Mouse (Mus musculus) forebrain, embryonic 15.5 days (tissue): ENCODE data around the gene Gm1043. TPM values are rescaled to one million over a fixed set of nuclear protein-coding genes. Genes with fewer than 3 reads are reported as not detected.

Experiments
- ATAC-seq: fragments of 200-750 bp; cut with Nextera tagmentation; replicated peaks from 2 replicates; pipeline ENCODE4 v1.8.0; 2017; ENCODE audit warnings: mild to moderate bottlenecking, moderate TSS enrichment, moderate library complexity
- H3K27ac ChIP-seq: fragments of 300-500 bp; sonication (generic); replicated peaks from 2 replicates; pipeline ENCODE4 v1.5.1; 2015; ENCODE audit warnings: mild to moderate bottlenecking, inconsistent platforms
- H3K27me3 ChIP-seq: fragments of 300-500 bp; sonication (generic); 2 replicates; pipeline ENCODE4 v1.6.1; 2015; ENCODE audit warnings: inconsistent platforms
- H3K36me3 ChIP-seq: fragments of 300-500 bp; sonication (generic); 2 replicates; pipeline ENCODE4 v1.6.1; 2015; ENCODE audit warnings: mild to moderate bottlenecking, inconsistent platforms
- H3K4me1 ChIP-seq: fragments of 300-500 bp; sonication (generic); 2 replicates; pipeline ENCODE4 v1.6.1; 2015; ENCODE audit warnings: inconsistent platforms
- H3K4me2 ChIP-seq: fragments of 300-500 bp; sonication (generic); replicated peaks from 2 replicates; pipeline ENCODE4 v1.6.1; 2015; ENCODE audit warnings: mild to moderate bottlenecking, inconsistent platforms
- H3K4me3 ChIP-seq: fragments of 300-500 bp; sonication (generic); 2 replicates; pipeline ENCODE4 v1.5.1; 2015; ENCODE audit warnings: mild to moderate bottlenecking, inconsistent platforms
- H3K9ac ChIP-seq: fragments of 300-500 bp; sonication (generic); replicated peaks from 2 replicates; pipeline ENCODE4 v1.6.1; 2015; ENCODE audit warnings: mild to moderate bottlenecking, inconsistent platforms
- H3K9me3 ChIP-seq: fragments of 300-500 bp; sonication (generic); 2 replicates; pipeline ENCODE4 v1.6.1; 2016; ENCODE audit warnings: inconsistent platforms
- WGBS: fragments of 180-500 bp; shearing (Covaris S2); methylation state at CpG from one replicate; pipeline ENCODE4 v1.1.7; 2015; ENCODE audit warnings: mixed read lengths; 5-methylcytosine and 5-hydroxymethylcytosine counted together
- polyA plus RNA-seq: library from polyadenylated mRNA; unstranded; fragments of >200 nt; fragmentation: Nextera tagmentation; extraction: Ambion mirVana; gene quantifications from 2 replicates; pipeline ENCODE4 v1.2.1, GENCODE M21; 2015

Gene Gm1043
- polyA plus RNA-seq, 1 experiment from 2014 or later, result 2.3 TPM

DNA sequence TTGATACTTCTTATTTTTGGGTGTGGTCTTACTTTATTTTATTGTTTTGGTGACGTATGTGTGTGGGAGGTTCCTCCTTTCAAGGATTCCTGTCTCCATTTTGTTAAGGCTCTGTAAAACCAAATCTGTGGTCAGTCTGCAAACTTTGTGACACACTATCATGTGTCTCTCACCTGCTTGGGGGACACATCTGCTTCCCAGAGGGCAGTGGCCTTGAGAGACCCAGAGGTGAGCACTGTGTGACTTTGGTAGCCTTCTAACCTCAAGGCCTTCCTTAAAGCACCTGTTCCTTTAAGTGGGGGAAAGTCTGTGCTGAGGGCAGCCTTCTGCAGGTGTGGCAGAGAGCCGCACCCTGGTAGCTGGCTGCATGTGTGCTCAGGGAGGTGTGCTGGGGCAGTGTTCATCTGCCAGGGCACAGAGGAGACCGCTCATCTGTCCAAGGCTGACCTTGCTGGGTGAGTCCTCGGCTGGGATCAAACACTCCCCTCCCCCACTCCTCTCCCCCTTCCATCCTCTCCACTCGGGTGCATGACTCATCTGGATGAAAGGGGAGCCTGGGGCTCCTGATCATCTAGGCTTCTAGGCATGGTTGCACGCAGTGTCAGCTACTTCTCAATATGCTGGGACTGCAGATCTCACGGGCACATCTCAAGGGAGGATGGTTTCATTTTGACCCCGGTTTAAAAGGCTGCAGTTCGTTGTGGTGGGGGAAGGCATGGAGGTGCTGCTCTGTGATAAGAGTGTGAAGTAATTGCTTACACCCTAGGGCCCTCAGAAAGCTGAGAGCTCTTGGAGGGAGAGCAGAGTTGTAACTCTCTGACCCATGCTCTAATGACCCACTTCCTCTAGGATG lies 34.4 kb upstream of the Gm1043 start:
- Histone ChIP-seq H3K4me2 (no peak overlapping the region), H3K4me1 (peaks cover 24% of the 10 kb centered on the region), H3K9ac (no peak overlapping the region), H3K27me3 (no peaks in the 10 kb centered on the region), H3K9me3 (no peaks in the 10 kb centered on the region), H3K27ac (no peak overlapping the region), H3K36me3 (no peaks in the 10 kb centered on the region), H3K4me3 (no peak overlapping the region)
- ATAC-seq, result no peak
- WGBS, result 49% methylated on average over 9 of the region's 9 CpGs

DNA sequence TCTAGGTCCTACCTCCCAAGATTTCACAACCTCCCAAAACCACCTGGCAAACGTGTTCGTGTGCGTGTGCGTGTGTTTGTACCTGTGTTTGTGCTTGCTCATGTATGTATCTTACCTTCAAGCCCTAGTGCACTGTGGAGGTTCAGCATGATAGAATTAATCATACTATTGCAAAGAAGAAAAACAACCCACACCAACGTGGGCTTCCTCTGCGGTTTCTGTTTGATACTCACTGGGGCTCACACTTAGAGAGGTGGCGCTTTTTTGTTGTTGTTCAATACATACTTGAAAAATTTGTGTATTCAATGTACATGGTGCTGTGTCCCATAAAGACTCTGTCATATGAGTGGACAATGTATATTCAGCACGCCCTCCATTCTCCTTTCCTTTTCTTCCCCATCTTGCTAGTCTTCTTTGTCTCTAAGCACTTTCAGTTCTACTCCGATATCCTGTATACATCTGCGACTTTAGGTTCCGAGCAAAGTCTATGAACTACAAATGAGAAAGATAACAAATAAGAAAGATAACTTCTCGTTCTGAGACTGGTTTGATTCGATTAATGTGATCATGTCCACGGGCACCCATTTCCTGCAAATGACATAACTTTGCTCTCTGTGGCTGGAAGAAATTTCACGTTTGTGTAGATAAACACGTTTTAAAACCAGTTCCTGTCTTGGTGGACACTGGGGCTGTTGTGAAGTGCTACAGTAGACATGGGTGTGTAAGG lies 33.6 kb upstream of the Gm1043 start:
- no peak for ATAC-seq

DNA sequence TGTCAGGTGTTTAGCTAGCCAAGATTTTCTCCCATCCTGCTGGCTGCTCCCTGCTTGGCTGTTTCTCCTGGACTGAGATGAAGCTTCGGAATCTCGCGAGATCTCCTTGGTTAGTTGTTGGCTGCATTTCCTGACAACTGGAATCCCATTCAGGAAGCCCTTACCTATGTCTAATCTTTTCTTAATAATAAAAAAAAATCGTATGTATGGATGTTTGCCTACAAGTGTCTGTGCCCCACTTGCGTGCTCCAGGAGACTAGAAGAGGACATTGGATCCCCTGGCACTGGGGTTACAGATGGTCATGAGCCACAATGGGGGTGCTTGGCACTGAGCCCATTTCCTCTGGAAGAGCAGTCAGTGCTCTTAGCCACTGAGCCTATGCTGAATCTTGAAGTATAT lies 32.3 kb upstream of the Gm1043 start:
- Histone ChIP-seq H3K4me3 (no peak overlapping the region), H3K9ac (no peak overlapping the region), H3K36me3 (no peaks in the 10 kb centered on the region), H3K9me3 (no peaks in the 10 kb centered on the region), H3K4me2 (no peak overlapping the region), H3K27ac (peak overlapping the region; percentile 46), H3K27me3 (no peaks in the 10 kb centered on the region), H3K4me1 (peaks cover 15% of the 10 kb centered on the region)
- WGBS, result 70% methylated on average over 5 of the region's 5 CpGs
- no peak for ATAC-seq

More for the DNA sequence above, 33.6 kb upstream of the Gm1043 start:
- 90% methylated on average over 16 of the region's 16 CpGs for WGBS
- H3K9me3 ChIP-seq, result no peaks in the 10 kb centered on the region
- no peak overlapping the region for H3K9ac ChIP-seq
- no peak overlapping the region for H3K4me2 ChIP-seq
- H3K36me3 ChIP-seq, result no peaks in the 10 kb centered on the region
- peaks cover 24% of the 10 kb centered on the region for H3K4me1 ChIP-seq
- H3K4me3 ChIP-seq, result no peak overlapping the region
- H3K27me3 ChIP-seq, result no peaks in the 10 kb centered on the region
- H3K27ac ChIP-seq, result no peak overlapping the region

DNA sequence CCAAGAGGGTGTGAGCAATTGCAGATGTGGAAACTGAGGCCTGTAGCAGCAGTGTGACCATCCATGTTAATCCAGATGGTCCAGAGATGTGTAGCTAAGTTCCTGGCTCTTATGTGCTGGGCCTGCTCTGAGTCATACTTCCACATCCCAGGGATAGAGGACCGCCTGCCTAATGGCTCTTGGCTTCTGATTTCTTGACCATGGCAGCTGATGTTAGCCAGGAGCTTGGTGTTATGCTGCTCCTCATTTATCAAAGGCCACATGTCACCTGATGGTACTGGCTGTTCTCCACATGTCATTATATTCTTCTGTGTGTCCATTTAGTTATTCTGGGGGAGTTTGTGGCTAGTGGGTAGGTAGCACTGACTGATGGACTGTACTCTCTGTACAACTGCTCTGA lies 29.4 kb upstream of the Gm1043 start:
- ATAC-seq, result no peak
- 94% methylated on average over 1 of the region's 1 CpGs for WGBS
- Histone ChIP-seq H3K4me3 (no peak overlapping the region), H3K9ac (no peak overlapping the region), H3K4me2 (no peak overlapping the region), H3K4me1 (peaks cover 15% of the 10 kb centered on the region), H3K27ac (no peak overlapping the region), H3K9me3 (no peaks in the 10 kb centered on the region), H3K36me3 (no peaks in the 10 kb centered on the region), H3K27me3 (no peaks in the 10 kb centered on the region)

DNA sequence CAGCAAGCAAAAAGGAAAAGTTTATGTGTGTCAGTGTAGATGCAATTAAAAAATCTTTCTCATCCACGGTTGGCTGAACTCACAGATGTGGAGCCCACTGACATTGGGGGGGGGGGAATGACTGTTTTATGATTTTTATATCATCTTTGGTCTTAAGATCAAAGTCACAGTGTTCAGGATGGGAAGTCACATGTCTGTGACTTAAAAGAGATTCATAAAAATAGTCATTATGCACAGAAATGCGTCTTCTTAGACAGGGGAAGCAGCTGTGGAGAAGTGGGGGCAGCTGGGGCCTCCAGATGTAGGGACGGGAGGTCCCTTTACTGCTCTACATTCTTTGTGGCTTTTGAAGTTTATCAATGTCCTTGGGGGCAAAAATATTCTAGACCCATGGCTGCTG lies 28.7 kb upstream of the Gm1043 start:
- ATAC-seq, result no peak
- H3K4me2 ChIP-seq, result no peak overlapping the region
- 81% methylated on average over 3 of the region's 3 CpGs for WGBS
- H3K9me3 ChIP-seq, result no peaks in the 10 kb centered on the region
- no peaks in the 10 kb centered on the region for H3K36me3 ChIP-seq
- no peaks in the 10 kb centered on the region for H3K27me3 ChIP-seq
- H3K4me1 ChIP-seq, result peaks cover 15% of the 10 kb centered on the region
- no peak overlapping the region for H3K4me3 ChIP-seq
- no peak overlapping the region for H3K27ac ChIP-seq
- H3K9ac ChIP-seq, result no peak overlapping the region

DNA sequence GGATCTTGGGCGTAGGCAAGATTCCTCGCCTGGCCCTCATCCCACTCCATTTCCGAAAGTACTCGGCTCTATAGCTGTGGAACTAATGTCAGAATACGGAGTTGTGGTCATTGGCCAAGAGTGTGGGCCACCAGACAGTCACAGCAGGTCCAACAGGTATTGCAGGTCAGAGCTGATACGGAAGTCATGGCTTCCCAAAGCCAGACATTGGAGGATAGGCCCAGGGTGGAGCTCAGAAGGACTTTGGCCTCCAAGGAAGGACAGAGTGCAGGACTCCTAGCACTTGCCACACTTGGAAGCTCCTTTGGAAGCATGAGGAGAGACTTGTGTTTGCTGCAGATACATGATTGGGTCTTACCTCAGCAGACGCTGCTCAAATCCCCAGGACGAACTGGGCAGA lies 23.6 kb upstream of the Gm1043 start:
- H3K4me3 ChIP-seq, result no peak overlapping the region
- no peak overlapping the region for H3K4me2 ChIP-seq
- H3K4me1 ChIP-seq, result peaks cover 26% of the 10 kb centered on the region
- no peak overlapping the region for H3K27ac ChIP-seq
- WGBS, result 91% methylated on average over 8 of the region's 8 CpGs
- no peaks in the 10 kb centered on the region for H3K36me3 ChIP-seq
- no peaks in the 10 kb centered on the region for H3K9me3 ChIP-seq
- ATAC-seq, result no peak
- no peak overlapping the region for H3K9ac ChIP-seq
- no peaks in the 10 kb centered on the region for H3K27me3 ChIP-seq

DNA sequence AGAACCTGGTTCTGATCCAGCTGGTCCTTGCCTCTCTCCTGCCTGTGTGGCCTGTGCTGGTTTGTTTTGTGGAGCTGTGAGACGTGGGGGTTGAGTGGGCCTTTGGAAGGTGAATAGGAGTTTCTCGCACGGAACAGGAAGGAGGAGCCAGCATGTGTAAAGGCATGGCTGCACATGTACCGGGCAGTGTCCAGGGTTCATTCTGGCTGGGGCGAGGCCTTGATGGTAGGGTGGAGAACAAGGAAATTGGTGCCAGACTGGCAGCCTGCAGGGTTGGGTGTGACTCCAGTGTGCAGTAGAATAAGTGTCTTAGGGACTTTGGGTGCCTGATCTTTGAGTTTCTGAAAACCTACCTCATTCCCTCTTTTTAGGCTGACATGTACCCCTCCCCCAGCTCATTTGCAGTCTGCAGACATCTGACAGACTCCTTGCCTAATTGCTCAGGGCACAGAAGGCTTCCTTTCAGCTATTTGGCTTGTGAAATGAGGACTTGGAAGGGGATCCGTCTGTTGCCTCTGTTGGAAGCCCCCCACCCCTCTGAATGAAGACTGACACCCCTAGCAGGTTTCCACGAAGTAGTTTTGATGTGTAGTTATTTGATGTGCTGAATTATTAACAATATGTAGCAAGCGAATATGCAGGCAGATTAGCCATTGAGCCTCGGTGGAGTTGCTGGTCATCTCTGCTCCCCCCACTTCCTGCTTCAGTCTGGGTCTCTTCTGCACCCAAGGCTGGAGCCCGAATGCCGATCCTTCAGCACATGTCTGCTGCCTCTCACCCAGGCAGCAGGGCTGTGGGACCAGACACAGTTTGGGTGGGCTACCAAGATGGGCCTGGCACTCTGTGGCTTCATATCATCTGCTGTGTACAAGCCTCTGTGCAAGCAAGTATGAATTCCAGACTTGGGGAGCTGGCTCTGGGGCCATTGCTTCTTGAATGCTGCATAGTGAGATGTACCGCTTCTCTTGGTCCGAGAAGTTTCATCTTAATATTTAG lies 20.4 kb upstream of the Gm1043 start:
- no peaks in the 10 kb centered on the region for H3K36me3 ChIP-seq
- H3K4me3 ChIP-seq, result no peak overlapping the region
- no peaks in the 10 kb centered on the region for H3K27me3 ChIP-seq
- no peak overlapping the region for H3K9ac ChIP-seq
- H3K4me2 ChIP-seq, result peak overlapping the region; percentile 27
- H3K4me1 ChIP-seq, result peaks cover 35% of the 10 kb centered on the region
- WGBS, result 26% methylated on average over 13 of the region's 13 CpGs
- H3K9me3 ChIP-seq, result no peaks in the 10 kb centered on the region
- H3K27ac ChIP-seq, result peak overlapping the region; percentile 87
- ATAC-seq, result peak; percentile 93

DNA sequence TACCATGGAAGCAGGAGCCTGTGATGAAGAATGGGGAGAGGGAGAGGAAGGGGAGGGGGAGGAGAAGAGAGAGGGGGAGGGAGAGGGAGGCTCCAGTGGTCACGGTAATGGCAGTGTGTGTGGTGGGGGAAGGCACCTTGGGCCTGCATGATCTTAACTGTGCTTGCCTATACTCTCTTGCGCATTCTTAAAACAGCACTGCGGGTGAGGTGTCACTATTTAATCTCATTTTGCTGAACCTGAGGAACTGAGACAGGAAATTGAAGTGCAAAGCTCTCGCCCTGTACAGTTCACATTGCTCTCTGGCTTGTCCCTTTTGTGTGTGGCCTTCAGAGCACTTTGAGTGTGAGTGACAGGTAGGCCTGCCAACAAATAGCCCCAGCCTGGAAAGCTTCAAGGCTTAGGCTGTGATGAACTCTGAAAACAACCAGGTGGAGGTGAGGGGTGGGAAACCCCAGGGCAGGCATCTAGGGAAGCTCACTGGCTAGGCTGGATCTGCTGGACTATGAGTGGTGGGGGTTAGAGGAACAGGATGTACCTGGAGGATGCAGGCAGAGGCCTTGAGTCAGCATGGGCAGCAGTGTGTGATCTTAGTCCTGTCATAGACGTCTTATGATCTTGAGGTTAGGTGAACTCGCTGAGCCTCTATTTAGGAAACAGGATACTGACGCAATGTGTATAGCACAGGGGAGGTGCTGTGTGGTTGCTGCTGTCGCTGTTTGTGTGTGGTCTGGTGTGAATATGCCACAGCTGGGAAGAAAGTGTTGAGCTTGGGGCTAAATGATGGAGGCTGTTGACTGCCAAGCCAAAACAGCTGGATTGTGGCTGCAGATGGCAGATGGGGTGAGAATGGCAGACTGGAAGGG lies 18.2 kb upstream of the Gm1043 start:
- Histone ChIP-seq H3K9me3 (peaks cover 2% of the 10 kb centered on the region; the same call in 1 of the 2 replicates), H3K36me3 (no peaks in the 10 kb centered on the region), H3K4me1 (peaks cover 35% of the 10 kb centered on the region), H3K4me2 (no peak overlapping the region), H3K9ac (no peak overlapping the region), H3K27ac (peak overlapping the region; percentile 87), H3K4me3 (no peak overlapping the region), H3K27me3 (no peaks in the 10 kb centered on the region)
- no peak for ATAC-seq
- 71% methylated on average over 8 of the region's 8 CpGs for WGBS

DNA sequence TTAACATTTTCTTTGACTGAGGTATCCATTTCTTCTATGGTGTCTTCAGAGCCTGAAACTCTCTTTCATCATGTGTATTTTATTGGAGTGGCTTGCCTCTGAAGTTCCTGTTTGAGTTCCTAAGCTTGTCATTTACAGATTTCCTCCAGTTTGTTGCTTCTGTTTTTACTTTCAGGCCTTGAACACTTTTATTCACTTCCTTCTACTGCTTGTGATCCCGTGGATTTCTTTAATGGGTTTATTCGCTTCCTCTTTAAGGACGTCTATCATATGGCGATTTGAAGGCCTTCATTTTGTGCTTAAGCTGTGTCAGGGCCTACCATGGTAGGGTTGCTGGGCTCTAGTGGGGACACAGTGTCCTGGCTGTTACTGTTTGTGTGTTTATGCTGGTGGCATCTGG lies 11.5 kb upstream of the Gm1043 start:
- no peak for ATAC-seq
- H3K4me3 ChIP-seq, result no peak overlapping the region
- H3K9ac ChIP-seq, result no peak overlapping the region
- H3K4me1 ChIP-seq, result peaks cover 15% of the 10 kb centered on the region
- peaks cover 2% of the 10 kb centered on the region; the same call in 1 of the 2 replicates for H3K9me3 ChIP-seq
- no peak overlapping the region for H3K4me2 ChIP-seq
- no peaks in the 10 kb centered on the region for H3K27me3 ChIP-seq
- 91% methylated on average over 4 of the region's 4 CpGs for WGBS
- H3K36me3 ChIP-seq, result no peaks in the 10 kb centered on the region
- no peak overlapping the region for H3K27ac ChIP-seq

DNA sequence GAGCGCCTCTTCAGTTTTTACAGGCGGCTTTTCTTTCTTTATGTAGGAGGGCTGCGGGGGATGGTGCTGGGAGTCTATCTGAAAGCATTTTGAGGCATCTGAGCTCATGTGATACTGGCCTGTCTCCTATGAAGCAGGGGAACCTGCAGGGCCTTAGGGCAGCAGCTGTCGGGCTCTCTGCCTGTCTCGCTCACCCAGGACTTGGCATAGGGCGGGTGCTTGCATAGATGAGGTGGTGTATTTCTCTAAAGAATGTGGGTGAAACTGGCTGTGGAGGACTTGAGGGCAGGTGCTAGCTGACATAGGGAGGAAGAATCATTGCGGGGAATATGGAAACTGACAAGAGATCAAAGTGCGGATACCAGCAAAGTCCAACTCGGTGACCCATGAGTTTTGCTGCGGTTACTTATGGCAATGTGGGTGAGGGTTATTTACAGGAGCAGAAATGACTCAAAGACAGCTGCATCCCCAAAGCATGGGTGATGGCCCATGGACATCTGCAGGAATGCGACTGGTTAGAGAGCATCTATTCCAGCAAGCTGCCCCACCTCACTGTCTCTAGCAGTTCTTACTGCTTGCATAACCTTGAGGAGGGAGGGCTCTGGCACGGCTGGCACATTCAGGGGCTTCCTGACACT lies 8.4 kb upstream of the Gm1043 start:
- no peak for ATAC-seq
- H3K4me2 ChIP-seq, result no peak overlapping the region
- 59% methylated on average over 12 of the region's 12 CpGs for WGBS
- H3K27me3 ChIP-seq, result no peaks in the 10 kb centered on the region
- no peak overlapping the region for H3K9ac ChIP-seq
- H3K9me3 ChIP-seq, result no peaks in the 10 kb centered on the region
- peak overlapping the region; percentile 59; the same call in 1 of the 2 replicates for H3K27ac ChIP-seq
- H3K4me1 ChIP-seq, result peaks cover 20% of the 10 kb centered on the region
- H3K4me3 ChIP-seq, result no peak overlapping the region
- H3K36me3 ChIP-seq, result no peaks in the 10 kb centered on the region

DNA sequence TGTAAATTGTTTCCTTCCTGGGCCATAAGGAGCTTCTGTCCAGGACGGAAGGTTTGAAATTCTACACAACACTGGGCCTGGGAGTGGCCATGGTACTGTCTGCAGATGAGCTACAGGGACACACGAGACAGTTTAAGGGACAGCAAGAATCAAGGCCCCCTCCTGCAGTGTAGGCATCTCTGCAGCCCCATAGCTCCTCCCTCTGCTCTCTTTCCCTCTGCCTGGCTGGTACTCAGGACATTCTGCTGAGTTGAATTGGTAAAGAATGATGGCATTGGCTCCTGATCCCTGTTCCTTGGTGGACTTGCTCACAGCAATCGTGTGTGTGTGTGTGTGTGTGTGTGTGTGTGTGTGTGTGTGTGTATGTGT lies 7.9 kb upstream of the Gm1043 start:
- 51% methylated on average over 3 of the region's 3 CpGs for WGBS
- no peak overlapping the region for H3K4me3 ChIP-seq
- ATAC-seq, result no peak

More for the DNA sequence above, 7.9 kb upstream of the Gm1043 start:
- Histone ChIP-seq H3K27me3 (no peaks in the 10 kb centered on the region), H3K4me2 (no peak overlapping the region), H3K4me1 (peaks cover 25% of the 10 kb centered on the region), H3K36me3 (no peaks in the 10 kb centered on the region), H3K9ac (no peak overlapping the region), H3K9me3 (no peaks in the 10 kb centered on the region), H3K27ac (no peak overlapping the region; the same call in 1 of the 2 replicates)
